Mouse (Mus musculus) midbrain, postnatal 0 days (tissue): ENCODE measurements at regions not wholly inside any gene's neighbourhood (a gene's known extent, or its start where the extent isn't known, plus 50 kb on each side); places are given as distances from the start of the nearest gene placed in this dataset.

Experiments
- ATAC-seq: fragments of 200-750 bp; cut with Nextera tagmentation; 2 replicates; pipeline ENCODE4 v1.8.0; 2017; ENCODE audit warnings: moderate number of reproducible peaks, mild to moderate bottlenecking, moderate TSS enrichment, moderate library complexity; ENCODE audit not compliant: low FRiP score
- DNase-seq: peaks from one replicate; pipeline ENCODE4 v3.0.0-alpha.2; 2015; ENCODE audit warnings: low spot score
- H3K27ac ChIP-seq: fragments of 300-500 bp; sonication (generic); 2 replicates; pipeline ENCODE4 v1.5.1; 2014; ENCODE audit warnings: low read depth, mild to moderate bottlenecking, low read length, mixed read lengths
- H3K27me3 ChIP-seq: fragments of 300-500 bp; sonication (generic); 2 replicates; pipeline ENCODE4 v1.6.1; 2014; ENCODE audit warnings: low read length, control low read depth, mixed read lengths; ENCODE audit not compliant: insufficient read depth
- H3K36me3 ChIP-seq: fragments of 300-500 bp; sonication (generic); 2 replicates; pipeline ENCODE4 v1.6.1; 2014; ENCODE audit warnings: low read length, control low read depth, mixed read lengths; ENCODE audit not compliant: insufficient read depth
- H3K4me1 ChIP-seq: fragments of 300-500 bp; sonication (generic); 2 replicates; pipeline ENCODE4 v1.6.1; 2014; ENCODE audit warnings: mild to moderate bottlenecking, control low read depth, antibody characterized with exemption, low read length, mixed read lengths; ENCODE audit not compliant: insufficient read depth
- H3K4me2 ChIP-seq: fragments of 300-500 bp; sonication (generic); 2 replicates; pipeline ENCODE4 v1.6.1; 2014; ENCODE audit warnings: low read depth, mild to moderate bottlenecking, low read length, mixed read lengths; ENCODE audit not compliant: poor library complexity, severe bottlenecking
- H3K4me3 ChIP-seq: fragments of 300-500 bp; sonication (generic); 2 replicates; pipeline ENCODE4 v1.5.1; 2014; ENCODE audit warnings: low read depth, mild to moderate bottlenecking, low read length, moderate library complexity
- H3K9ac ChIP-seq: fragments of 300-500 bp; sonication (generic); replicated peaks from 2 replicates; pipeline ENCODE4 v1.6.1; 2014; ENCODE audit warnings: mild to moderate bottlenecking, low read length, moderate library complexity, mixed read lengths; ENCODE audit not compliant: poor library complexity, severe bottlenecking
- H3K9me3 ChIP-seq: fragments of 300-500 bp; sonication (generic); 2 replicates; pipeline ENCODE4 v1.6.1; 2016; ENCODE audit warnings: low read length, control low read depth
- CTCF ChIP-seq: IDR thresholded peaks from 2 replicates; pipeline ENCODE4 v1.5.1; 2016; ENCODE audit warnings: antibody characterized with exemption, mild to moderate bottlenecking
- WGBS: fragments of 180-500 bp; shearing (Covaris S2); extraction: QIAGEN DNeasy Blood & Tissue Kit; methylation state at CpG from one replicate; pipeline ENCODE4 v1.1.7; 2014; 5-methylcytosine and 5-hydroxymethylcytosine counted together

- TF ChIP-seq CTCF = no peak
- WGBS = 69% methylated on average over 10 of the region's 10 CpGs
- no peaks in the 10 kb centered on the region for H3K4me1 ChIP-seq
- H3K4me3 ChIP-seq = no peak overlapping the region
- no peak overlapping the region for H3K27ac ChIP-seq
- H3K9me3 ChIP-seq = no peaks in the 10 kb centered on the region
- no peaks in the 10 kb centered on the region for H3K27me3 ChIP-seq
- H3K9ac ChIP-seq = no peak overlapping the region
- no peak overlapping the region for H3K4me2 ChIP-seq
- no peak for ATAC-seq
- no peaks in the 10 kb centered on the region for H3K36me3 ChIP-seq
- no peak for DNase-seq
These were observed 231.9 kb upstream of the Cdh4 start for GRCm38 (mm10) chr2:179210164-179210805.

GRCm38 (mm10) chr2:179216773-179217172, 225.5 kb upstream of the Cdh4 start:
- no peak for ATAC-seq

GRCm38 (mm10) chr2:179228096-179228495, 214.1 kb upstream of the Cdh4 start:
- Histone ChIP-seq H3K27ac (no peak overlapping the region), H3K4me2 (no peak overlapping the region), H3K9me3 (no peaks in the 10 kb centered on the region), H3K9ac (no peak overlapping the region), H3K4me3 (no peak overlapping the region), H3K4me1 (0 out of 2 replicates have a peak, but pooled peaks cover 4% of the 10 kb centered on the region), H3K27me3 (no peaks in the 10 kb centered on the region), H3K36me3 (no peaks in the 10 kb centered on the region)
- no peak for DNase-seq
- 63% methylated on average over 7 of the region's 7 CpGs for WGBS
- no peak for ATAC-seq
- no peak for TF ChIP-seq CTCF

More at GRCm38 (mm10) chr2:179216773-179217172, 225.5 kb upstream of the Cdh4 start:
- no peak overlapping the region for H3K4me2 ChIP-seq
- H3K9ac ChIP-seq = no peak overlapping the region
- H3K4me1 ChIP-seq = no peaks in the 10 kb centered on the region
- peak; percentile 32 for DNase-seq
- no peaks in the 10 kb centered on the region for H3K36me3 ChIP-seq
- no peak for TF ChIP-seq CTCF
- no peak overlapping the region for H3K27ac ChIP-seq
- H3K9me3 ChIP-seq = no peaks in the 10 kb centered on the region
- WGBS = 5% methylated on average over 2 of the region's 2 CpGs
- H3K4me3 ChIP-seq = no peak overlapping the region
- no peaks in the 10 kb centered on the region for H3K27me3 ChIP-seq

- WGBS = 65% methylated on average over 6 of the region's 6 CpGs
- Histone ChIP-seq H3K9me3 (no peaks in the 10 kb centered on the region), H3K27me3 (no peaks in the 10 kb centered on the region), H3K36me3 (no peaks in the 10 kb centered on the region), H3K9ac (no peak overlapping the region), H3K4me3 (no peak overlapping the region), H3K4me2 (no peak overlapping the region), H3K4me1 (0 out of 2 replicates have a peak, but pooled peaks cover 4% of the 10 kb centered on the region), H3K27ac (no peak overlapping the region)
- peak; percentile 60 for ATAC-seq
- DNase-seq = no peak
- no peak for TF ChIP-seq CTCF
These were observed 210.4 kb upstream of the Cdh4 start for GRCm38 (mm10) chr2:179231708-179232354.

GRCm38 (mm10) chr2:179238166-179238565, 204.1 kb upstream of the Cdh4 start:
- ATAC-seq (no peak), DNase-seq (peak; percentile 33)
- H3K4me2 ChIP-seq = no peak overlapping the region
- WGBS = 84% methylated on average over 11 of the region's 11 CpGs
- H3K27me3 ChIP-seq = no peaks in the 10 kb centered on the region
- no peak overlapping the region for H3K4me3 ChIP-seq
- H3K36me3 ChIP-seq = no peaks in the 10 kb centered on the region
- no peaks in the 10 kb centered on the region for H3K9me3 ChIP-seq
- no peaks in the 10 kb centered on the region for H3K4me1 ChIP-seq
- no peak for TF ChIP-seq CTCF
- H3K27ac ChIP-seq = no peak overlapping the region
- H3K9ac ChIP-seq = no peak overlapping the region

GRCm38 (mm10) chr2:179260892-179261291, 181.3 kb upstream of the Cdh4 start:
- no peak for TF ChIP-seq CTCF
- Histone ChIP-seq H3K4me2 (no peak overlapping the region), H3K27me3 (no peaks in the 10 kb centered on the region), H3K27ac (no peak overlapping the region), H3K9me3 (no peaks in the 10 kb centered on the region), H3K4me3 (no peak overlapping the region), H3K9ac (no peak overlapping the region), H3K36me3 (no peaks in the 10 kb centered on the region), H3K4me1 (no peaks in the 10 kb centered on the region)
- 90% methylated on average over 2 of the region's 2 CpGs for WGBS
- ATAC-seq = no peak
- DNase-seq = no peak
